Mouse (Mus musculus) CD8-positive naive resting alpha-beta T cell, adult 57 days (primary cell): ENCODE data around the gene Adgrl1. TPM values are rescaled to one million over a fixed set of nuclear protein-coding genes. Genes with fewer than 3 reads are reported as not detected.

Source experiments
- total RNA-seq: library from RNA; stranded (reverse); gene quantifications from one replicate; pipeline ENCODE4 v1.2.4, GENCODE M21; 2023

The Adgrl1 gene
- total RNA-seq = 59.6 TPM

DNA sequence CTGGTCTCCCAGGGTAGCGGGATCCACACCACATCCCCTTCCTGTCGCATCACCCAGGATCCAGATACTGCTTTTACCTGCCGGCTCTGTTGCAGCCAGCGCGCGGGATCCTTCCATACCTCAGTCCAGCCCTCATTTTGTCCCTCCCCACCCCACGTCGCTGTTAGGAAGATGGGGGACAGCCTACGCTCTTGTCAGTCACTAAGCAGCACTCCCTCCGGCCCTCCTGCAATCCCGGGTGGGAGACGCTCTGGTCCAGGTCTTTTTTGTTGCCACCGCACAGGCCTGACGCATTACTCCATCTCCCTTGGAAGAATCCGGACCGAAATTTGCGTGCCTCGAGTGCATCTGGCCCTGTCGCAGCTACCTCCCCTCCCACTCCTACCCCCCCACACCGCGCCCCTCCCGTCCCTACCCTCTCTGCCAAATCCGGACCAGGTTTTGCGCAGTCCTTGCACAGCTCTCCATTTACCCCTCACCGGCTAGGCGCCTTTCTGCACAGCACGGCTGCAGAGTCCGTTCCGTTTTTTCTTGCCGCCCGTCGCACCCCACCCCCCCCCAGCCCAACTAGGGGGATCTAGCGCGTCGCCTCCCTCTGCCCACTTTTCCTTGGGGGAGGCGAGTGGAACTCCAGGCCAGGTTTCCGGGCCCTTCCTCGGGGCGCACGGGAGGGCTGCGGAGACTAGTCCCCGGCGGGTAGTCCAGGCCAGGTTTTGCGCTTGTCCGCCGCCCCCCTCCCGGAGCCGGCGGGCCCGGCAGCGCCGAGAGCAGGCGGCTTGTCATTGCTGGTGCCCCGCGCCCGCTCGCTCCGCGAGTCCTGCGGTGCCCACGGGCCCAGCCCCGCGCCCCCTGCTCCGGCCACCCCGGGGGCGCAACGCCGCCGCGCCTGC is at the start of gene Adgrl1:
Gene Adgrl1, plus strand, starts transcription at position 743 of the 890 bp plus-strand sequence.

DNA sequence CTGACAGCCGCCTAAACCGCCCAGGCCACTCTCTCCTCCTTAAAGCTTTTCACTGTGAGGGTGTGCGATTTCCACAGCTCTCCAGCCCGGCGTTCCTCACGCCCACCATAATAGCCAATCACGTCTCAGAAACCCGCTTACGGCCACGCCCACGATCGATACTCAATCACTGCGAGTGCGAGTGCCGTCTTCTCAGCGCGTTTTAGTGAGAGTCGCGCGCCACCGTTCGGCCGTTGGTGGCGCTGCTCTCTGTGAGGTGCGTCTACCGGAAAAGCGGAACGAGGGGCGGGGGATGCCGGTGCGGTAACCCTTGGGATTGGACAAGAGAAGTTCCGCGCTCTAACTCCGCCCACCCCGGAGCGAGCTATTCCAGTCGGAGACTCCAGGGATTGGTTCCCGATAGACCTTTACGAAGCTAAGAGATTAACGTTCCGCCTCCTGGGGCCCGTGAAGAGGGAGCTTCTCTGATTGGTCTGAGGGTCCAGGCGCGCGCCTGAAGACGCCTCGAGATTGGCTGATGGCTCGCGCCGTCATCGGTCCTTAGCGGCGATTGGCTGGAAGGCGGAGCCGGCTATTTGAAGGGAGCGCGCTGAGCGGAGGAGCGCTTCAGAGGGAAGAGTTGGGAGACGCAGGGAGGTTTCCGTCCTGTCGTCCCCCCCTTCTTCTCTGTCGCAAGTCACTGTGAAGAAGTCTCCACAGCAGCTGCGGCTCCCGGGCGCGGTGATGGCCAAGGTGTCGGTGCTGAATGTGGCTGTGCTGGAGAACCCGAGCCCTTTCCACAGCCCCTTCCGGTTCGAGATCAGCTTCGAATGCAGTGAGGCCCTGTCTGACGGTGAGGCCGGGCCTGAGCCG is 55.4 kb downstream of the Adgrl1 start, which contains the start of the genes Gm10644 and Asf1b:
Gene Gm10644, minus strand, starts transcription at position 100 of the 852 bp plus-strand sequence.
Gene Asf1b, plus strand, starts transcription at position 402 of the 852 bp plus-strand sequence.

DNA sequence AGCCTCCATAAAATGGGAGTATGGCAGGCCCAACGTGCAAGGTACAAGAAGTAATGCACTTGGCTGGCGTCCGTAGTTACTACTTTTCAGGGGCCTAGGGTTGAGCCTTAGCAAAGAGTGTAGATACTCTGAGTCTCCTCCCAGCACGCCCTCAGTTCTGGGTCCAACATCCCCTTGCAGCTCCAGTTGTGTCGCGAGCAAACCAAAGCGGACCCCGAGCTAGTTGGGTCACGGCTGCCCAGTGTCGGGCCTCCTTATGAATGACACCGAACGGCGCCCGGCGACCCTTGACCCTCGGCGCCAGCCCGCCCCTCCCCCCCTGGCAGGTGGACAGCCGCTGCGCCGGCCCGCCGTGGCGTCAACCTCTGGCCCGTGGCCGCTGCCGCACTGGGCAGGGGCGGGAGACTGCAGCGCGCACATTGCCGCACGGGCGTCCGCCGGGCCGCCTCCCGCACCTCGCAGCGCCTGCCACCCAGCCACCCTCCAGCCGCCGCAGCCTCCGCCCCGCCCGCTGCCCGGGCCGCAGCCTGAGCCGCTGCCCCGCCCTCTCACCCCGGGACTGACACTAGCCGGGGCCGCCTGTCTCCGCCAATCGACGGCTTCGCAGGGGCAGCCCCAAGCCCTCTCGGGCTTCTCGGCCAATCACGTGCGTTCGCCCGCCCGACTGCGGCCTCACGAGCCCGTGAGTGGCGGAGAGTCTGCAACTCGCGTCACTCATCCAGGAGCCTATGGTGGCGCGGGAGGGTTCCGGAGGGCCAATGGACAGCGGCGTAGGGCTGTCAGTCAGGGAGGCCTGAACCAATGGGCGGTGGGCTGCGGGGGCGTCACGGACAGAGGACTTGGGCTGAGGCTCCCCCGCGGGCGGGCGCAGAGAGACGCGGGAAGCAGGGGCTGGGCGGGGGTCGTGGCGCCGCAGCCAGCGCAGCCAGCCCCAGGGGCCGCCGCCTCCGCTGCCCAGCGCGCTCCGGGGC is 72.5 kb downstream of the Adgrl1 start, which contains the start of gene Prkaca:
Gene Prkaca, plus strand, starts transcription at position 844 of the 971 bp plus-strand sequence.

Other genes with a start within 250 kb of the Adgrl1 start
- 21.5 TPM for gene Gipc1, start 247.4 kb upstream of the Adgrl1 start, total RNA-seq
- 2.8 TPM for gene Ptger1, start 233.4 kb upstream of the Adgrl1 start, total RNA-seq
- gene Pkn1, start 200.9 kb upstream of the Adgrl1 start, total RNA-seq = 297 TPM
- 71.0 TPM for gene Ddx39, start 184.9 kb upstream of the Adgrl1 start, total RNA-seq
- 1,098 TPM for gene Adgre5, start 158.8 kb upstream of the Adgrl1 start, total RNA-seq
- gene Gm10644, start 55.1 kb downstream of the Adgrl1 start, total RNA-seq = 0.46 TPM
- 8.2 TPM for gene Asf1b, start 55.4 kb downstream of the Adgrl1 start, total RNA-seq
- gene Prkaca, start 72.9 kb downstream of the Adgrl1 start, total RNA-seq = 36.2 TPM
- gene Samd1, start 97.6 kb downstream of the Adgrl1 start, total RNA-seq = 36.0 TPM
- gene 1700067K01Rik, start 101.4 kb downstream of the Adgrl1 start, total RNA-seq = not detected
- gene 2210011C24Rik, start 112.1 kb downstream of the Adgrl1 start, total RNA-seq = not detected
- not detected for gene Palm3, start 121.4 kb downstream of the Adgrl1 start, total RNA-seq
- 324 TPM for gene Il27ra, start 142.5 kb downstream of the Adgrl1 start, total RNA-seq
- gene Rln3, start 144.9 kb downstream of the Adgrl1 start, total RNA-seq = 0.89 TPM
- 7.0 TPM for gene Gm10643, start 165.0 kb downstream of the Adgrl1 start, total RNA-seq
- 130 TPM for gene Rfx1, start 166.7 kb downstream of the Adgrl1 start, total RNA-seq
- gene Dcaf15, start 204.7 kb downstream of the Adgrl1 start, total RNA-seq = 68.1 TPM
- 6.4 TPM for gene Podnl1, start 225.9 kb downstream of the Adgrl1 start, total RNA-seq
- 36.5 TPM for gene Cc2d1a, start 247.8 kb downstream of the Adgrl1 start, total RNA-seq
- gene 4930432K21Rik, start 247.9 kb downstream of the Adgrl1 start, total RNA-seq = 3.2 TPM